Mouse (Mus musculus): Measurements from ENCODE around the gene Grem1. TPM values are rescaled to one million over a fixed set of nuclear protein-coding genes. Genes with fewer than 3 reads are reported as not detected.

The Grem1 gene
- polyA plus RNA-seq (2015; fragmentation: Nextera tagmentation; extraction: Ambion mirVana): 0.10 and 0.18 TPM in 2 replicates

GRCm38 (mm10) chr2:113758311-113759161 lies at the start of gene Grem1:
Grem1 (minus strand) TSS chr2:113758646.

Other genes with a start within 250 kb of the Grem1 start
- gene Scg5, start 70.5 kb upstream of the Grem1 start, polyA plus RNA-seq (2015; fragmentation: Nextera tagmentation; extraction: Ambion mirVana): 4.3 and 4.4 TPM in 2 replicates
- 5.3 and 5.9 TPM in 2 replicates for gene Arhgap11a, start 90.0 kb upstream of the Grem1 start, polyA plus RNA-seq (2015; fragmentation: Nextera tagmentation; extraction: Ambion mirVana)